Comparison of ENCODE assay signal across 7 mouse cellular contexts in genomic region chr8:4413764-4414163, GRCm38 (mm10).
A peak's percentile ranks its signal among the peaks of the same experiment; 100 is the strongest.
DNase-seq lines count a peak whose midpoint lies in the region; ATAC-seq lines count a peak whose summit lies in the region.

No protein-coding gene starts in this region.

- no peak overlapping the region for H3K9ac ChIP-seq in lung, embryonic 15.5 days
- H3K9ac ChIP-seq in forebrain, embryonic 11.5 days (ENCODE audit: low read length) = no peak overlapping the region; the same call in 1 of the 2 replicates
- H3K9ac ChIP-seq in intestine, embryonic 15.5 days = no peak overlapping the region
- no peak overlapping the region for H3K9ac ChIP-seq in stomach, embryonic 14.5 days (replicated peaks; ENCODE audit: low read depth, low read length)

- 0 out of 2 replicates have a peak, but pooled peaks cover 3% of the 10 kb centered on the region for H3K4me1 ChIP-seq in lung, embryonic 15.5 days
- H3K4me1 ChIP-seq in forebrain, embryonic 11.5 days (replicated peaks; ENCODE audit: control insufficient read depth, insufficient read depth, low read length) = no peaks in the 10 kb centered on the region; the same call in 1 of the 2 replicates
- no peaks in the 10 kb centered on the region for H3K4me1 ChIP-seq in intestine, embryonic 15.5 days (replicated peaks)
- H3K4me1 ChIP-seq in stomach, embryonic 14.5 days (ENCODE audit: control insufficient read depth, insufficient read depth, low read length) = no peaks in the 10 kb centered on the region

- no peaks in the 10 kb centered on the region for H3K36me3 ChIP-seq in lung, embryonic 15.5 days
- H3K36me3 ChIP-seq in forebrain, embryonic 11.5 days (ENCODE audit: control insufficient read depth, insufficient read depth, low read length) = no peaks in the 10 kb centered on the region
- H3K36me3 ChIP-seq in intestine, embryonic 15.5 days = no peaks in the 10 kb centered on the region
- H3K36me3 ChIP-seq in stomach, embryonic 14.5 days (ENCODE audit: control insufficient read depth, insufficient read depth, low read length) = no peaks in the 10 kb centered on the region

- no peaks in the 10 kb centered on the region for H3K9me3 ChIP-seq in lung, embryonic 15.5 days
- H3K9me3 ChIP-seq in forebrain, embryonic 11.5 days (ENCODE audit: control insufficient read depth, low read length) = no peaks in the 10 kb centered on the region
- H3K9me3 ChIP-seq in intestine, embryonic 15.5 days = no peaks in the 10 kb centered on the region
- H3K9me3 ChIP-seq in stomach, embryonic 14.5 days (ENCODE audit: control insufficient read depth, low read depth, low read length) = no peaks in the 10 kb centered on the region

- no peak overlapping the region for H3K27ac ChIP-seq in lung, embryonic 15.5 days
- peak overlapping the region; percentile 46; the same call in 1 of the 2 replicates for H3K27ac ChIP-seq in forebrain, embryonic 11.5 days (ENCODE audit: low read depth, low read length)
- H3K27ac ChIP-seq in intestine, embryonic 15.5 days = no peak overlapping the region
- H3K27ac ChIP-seq in stomach, embryonic 14.5 days (ENCODE audit: low read length) = no peak overlapping the region

- H3K4me3 ChIP-seq in lung, embryonic 15.5 days = no peak overlapping the region
- H3K4me3 ChIP-seq in forebrain, embryonic 11.5 days (ENCODE audit: low read depth, low read length) = no peak overlapping the region
- no peak overlapping the region for H3K4me3 ChIP-seq in intestine, embryonic 15.5 days (replicated peaks)
- no peak overlapping the region for H3K4me3 ChIP-seq in stomach, embryonic 14.5 days (ENCODE audit: low read depth, low read length)

- 29% methylated on average over 4 of the region's 4 CpGs for WGBS in lung, embryonic 15.5 days
- WGBS in forebrain, embryonic 11.5 days = 15% methylated on average over 4 of the region's 4 CpGs
- WGBS in intestine, embryonic 15.5 days = 29% methylated on average over 4 of the region's 4 CpGs
- WGBS in stomach, embryonic 14.5 days = 21% methylated on average over 4 of the region's 4 CpGs

- ATAC-seq in lung, embryonic 15.5 days (ENCODE audit: borderline replicate concordance, extremely low read depth, low FRiP score, low TSS enrichment) = peak; percentile 63
- ATAC-seq in forebrain, embryonic 11.5 days (replicated peaks; ENCODE audit: low FRiP score) = peak; percentile 87
- peak; percentile 57; the same call in 1 of the 2 replicates for ATAC-seq in intestine, embryonic 15.5 days
- ATAC-seq in stomach, embryonic 14.5 days (ENCODE audit: insufficient number of reproducible peaks, insufficient read depth, low FRiP score, low read depth) = peak; percentile 72; the same call in 1 of the 2 replicates

- no peak overlapping the region for H3K4me2 ChIP-seq in lung, embryonic 15.5 days
- 0 out of 2 replicates have a peak overlapping the region, but pooled peaks have one; percentile 8 for H3K4me2 ChIP-seq in forebrain, embryonic 11.5 days (ENCODE audit: low read depth, low read length, severe bottlenecking)
- H3K4me2 ChIP-seq in intestine, embryonic 15.5 days (replicated peaks) = no peak overlapping the region
- H3K4me2 ChIP-seq in stomach, embryonic 14.5 days (replicated peaks; ENCODE audit: low read depth, low read length) = no peak overlapping the region

- no peaks in the 10 kb centered on the region for H3K27me3 ChIP-seq in lung, embryonic 15.5 days
- H3K27me3 ChIP-seq in forebrain, embryonic 11.5 days (ENCODE audit: control insufficient read depth, insufficient read depth, low read length) = no peaks in the 10 kb centered on the region
- H3K27me3 ChIP-seq in intestine, embryonic 15.5 days (replicated peaks) = no peaks in the 10 kb centered on the region
- H3K27me3 ChIP-seq in stomach, embryonic 14.5 days (ENCODE audit: control insufficient read depth, insufficient read depth, low read length) = no peaks in the 10 kb centered on the region

- DNase-seq in lung, postnatal 25 days (ENCODE audit: low spot score) = no peak
- peak; percentile 55 for DNase-seq in forebrain, embryonic 11.5 days (ENCODE audit: low spot score)
- no peak for DNase-seq in cerebellum, adult 18-20 months
- DNase-seq in ovary, adult 18-20 months (ENCODE audit: low spot score) = no peak
